Mouse (Mus musculus): ENCODE measurements around the gene Spef1. TPM values are rescaled to one million over a fixed set of nuclear protein-coding genes. Genes with fewer than 3 reads are reported as not detected.

The Spef1 gene
- total and polyA plus RNA-seq, 2 experiments from 2014 or later: 10.2 to 19.3 TPM

- no peak overlapping the region for H3K9ac ChIP-seq (replicated peaks; ENCODE audit: low read length, poor library complexity, severe bottlenecking)
Observed at GRCm38 (mm10) chr2:131189521-131190309, 2.6 kb upstream of the Spef1 start.

GRCm38 (mm10) chr2:131188311-131188710 is 1.2 kb upstream of the Spef1 start:
- 94% methylated on average over 5 of the region's 5 CpGs for WGBS
- DNase-seq (ENCODE audit: low spot score) (no peak), ATAC-seq (ENCODE audit: low FRiP score) (no peak)
- Histone ChIP-seq H3K4me3 (ENCODE audit: low read depth, low read length) (no peak overlapping the region), H3K9ac (replicated peaks; ENCODE audit: low read length, poor library complexity, severe bottlenecking) (no peak overlapping the region), H3K36me3 (ENCODE audit: insufficient read depth, low read length) (peaks cover 12% of the 10 kb centered on the region; the same call in 1 of the 2 replicates), H3K27me3 (ENCODE audit: insufficient read depth, low read length) (no peaks in the 10 kb centered on the region), H3K4me1 (ENCODE audit: insufficient read depth, low read length) (peaks cover 8% of the 10 kb centered on the region; the same call in 1 of the 2 replicates), H3K4me2 (ENCODE audit: low read depth, low read length, poor library complexity, severe bottlenecking) (0 out of 2 replicates have a peak overlapping the region, but pooled peaks have one; percentile 62), H3K9me3 (ENCODE audit: low read length) (no peaks in the 10 kb centered on the region), H3K27ac (ENCODE audit: low read depth, low read length) (no peak overlapping the region)
- TF ChIP-seq CTCF (IDR thresholded peaks at IDR 0.05): no peak

More at GRCm38 (mm10) chr2:131189521-131190309, 2.6 kb upstream of the Spef1 start:
- DNase-seq (ENCODE audit: low spot score): no peak
- Histone ChIP-seq H3K4me3 (ENCODE audit: low read depth, low read length) (no peak overlapping the region), H3K27ac (ENCODE audit: low read depth, low read length) (no peak overlapping the region), H3K36me3 (ENCODE audit: insufficient read depth, low read length) (peaks cover 21% of the 10 kb centered on the region), H3K27me3 (ENCODE audit: insufficient read depth, low read length) (no peaks in the 10 kb centered on the region), H3K4me2 (ENCODE audit: low read depth, low read length, poor library complexity, severe bottlenecking) (no peak overlapping the region), H3K9me3 (ENCODE audit: low read length) (no peaks in the 10 kb centered on the region), H3K4me1 (ENCODE audit: insufficient read depth, low read length) (peaks cover 8% of the 10 kb centered on the region; the same call in 1 of the 2 replicates)
- no peak for ATAC-seq (ENCODE audit: low FRiP score)
- 45% methylated on average over 5 of the region's 5 CpGs for WGBS
- no peak for TF ChIP-seq CTCF (IDR thresholded peaks at IDR 0.05)

- Histone ChIP-seq H3K4me2 (ENCODE audit: low read depth, low read length, poor library complexity, severe bottlenecking) (peak overlapping the region; percentile 62), H3K27me3 (ENCODE audit: insufficient read depth, low read length) (no peaks in the 10 kb centered on the region), H3K9ac (replicated peaks; ENCODE audit: low read length, poor library complexity, severe bottlenecking) (peak overlapping the region; percentile 48), H3K9me3 (ENCODE audit: low read length) (no peaks in the 10 kb centered on the region), H3K4me1 (ENCODE audit: insufficient read depth, low read length) (peaks cover 8% of the 10 kb centered on the region; the same call in 1 of the 2 replicates), H3K36me3 (ENCODE audit: insufficient read depth, low read length) (peaks cover 5% of the 10 kb centered on the region; the same call in 1 of the 2 replicates), H3K4me3 (ENCODE audit: low read depth, low read length) (peak overlapping the region; percentile 48), H3K27ac (ENCODE audit: low read depth, low read length) (no peak overlapping the region)
- ATAC-seq (ENCODE audit: low FRiP score) (no peak), DNase-seq (ENCODE audit: low spot score) (no peak)
- TF ChIP-seq CTCF (IDR thresholded peaks at IDR 0.05): no peak
- WGBS: 19% methylated on average over 3 of the region's 3 CpGs
Observed at GRCm38 (mm10) chr2:131187602-131187922, 480 bp upstream of the Spef1 start.

- Histone ChIP-seq H3K4me3 (ENCODE audit: low read depth, low read length) (peak overlapping the region; percentile 48), H3K36me3 (ENCODE audit: insufficient read depth, low read length) (no peaks in the 10 kb centered on the region), H3K4me1 (ENCODE audit: insufficient read depth, low read length) (peaks cover 8% of the 10 kb centered on the region; the same call in 1 of the 2 replicates), H3K27ac (ENCODE audit: low read depth, low read length) (no peak overlapping the region), H3K9ac (replicated peaks; ENCODE audit: low read length, poor library complexity, severe bottlenecking) (peak overlapping the region; percentile 48), H3K27me3 (ENCODE audit: insufficient read depth, low read length) (no peaks in the 10 kb centered on the region), H3K9me3 (ENCODE audit: low read length) (no peaks in the 10 kb centered on the region), H3K4me2 (ENCODE audit: low read depth, low read length, poor library complexity, severe bottlenecking) (peak overlapping the region; percentile 62)
- 2% methylated on average over 14 of the region's 14 CpGs for WGBS
- DNase-seq (ENCODE audit: low spot score): peak; percentile 34
- TF ChIP-seq CTCF (IDR thresholded peaks at IDR 0.05): no peak
- ATAC-seq (ENCODE audit: low FRiP score): no peak
Observed at GRCm38 (mm10) chr2:131186343-131186742, 739 bp downstream of the Spef1 start.

GRCm38 (mm10) chr2:131179990-131180587 is 7.0 kb downstream of the Spef1 start, which contains the start of gene Cenpb:
TSS of gene Cenpb (minus strand) at chr2:131180067.
- peaks cover 27% of the 10 kb centered on the region for H3K4me1 ChIP-seq (ENCODE audit: insufficient read depth, low read length)
- no peaks in the 10 kb centered on the region for H3K36me3 ChIP-seq (ENCODE audit: insufficient read depth, low read length)
- H3K27ac ChIP-seq (ENCODE audit: low read depth, low read length): peak within 1 kb of the TSS; percentile 97
- no peaks in the 10 kb centered on the region for H3K9me3 ChIP-seq (ENCODE audit: low read length)
- WGBS: 3% methylated on average over 32 of the region's 57 CpGs
- H3K4me2 ChIP-seq (ENCODE audit: low read depth, low read length, poor library complexity, severe bottlenecking): peak within 1 kb of the TSS; percentile 96
- DNase-seq (ENCODE audit: low spot score) (peak; percentile 86), ATAC-seq (ENCODE audit: low FRiP score) (peak; percentile 92)
- peak within 1 kb of the TSS; percentile 78 for H3K9ac ChIP-seq (replicated peaks; ENCODE audit: low read length, poor library complexity, severe bottlenecking)
- H3K4me3 ChIP-seq (ENCODE audit: low read depth, low read length): peak within 1 kb of the TSS; percentile 55
- TF ChIP-seq CTCF (IDR thresholded peaks at IDR 0.05): peak; percentile 62
- H3K27me3 ChIP-seq (ENCODE audit: insufficient read depth, low read length): no peaks in the 10 kb centered on the region
